Mouse (Mus musculus) erythroblast, embryonic 14.5 days (primary cell): ENCODE data around the gene Aar2. TPM values are rescaled to one million over a fixed set of nuclear protein-coding genes. Genes with fewer than 3 reads are reported as not detected.

ENCODE experiments used
- H3K27me3 ChIP-seq: 2 replicates; pipeline ENCODE4 v1.6.1; 2012; ENCODE audit warnings: inconsistent platforms; ENCODE audit not compliant: control insufficient read depth
- H3K36me3 ChIP-seq: 2 replicates; pipeline ENCODE4 v1.6.1; 2012; ENCODE audit warnings: mild to moderate bottlenecking, inconsistent platforms; ENCODE audit not compliant: control insufficient read depth
- H3K4me1 ChIP-seq: 2 replicates; pipeline ENCODE4 v1.6.1; 2012; ENCODE audit warnings: inconsistent platforms; ENCODE audit not compliant: control insufficient read depth
- H3K4me3 ChIP-seq: replicated peaks from 2 replicates; pipeline ENCODE3; 2012; ENCODE audit warnings: moderate library complexity, mild to moderate bottlenecking, inconsistent platforms
- H3K9me3 ChIP-seq: 2 replicates; pipeline ENCODE4 v1.6.1; 2012; ENCODE audit warnings: low read length, inconsistent platforms, mixed read lengths; ENCODE audit not compliant: control insufficient read depth
- GATA1 ChIP-seq: IDR thresholded peaks from 2 replicates; pipeline ENCODE4 v1.6.1; 2012; ENCODE audit warnings: low read length, inconsistent platforms, mixed read lengths
- TAL1 ChIP-seq: IDR thresholded peaks from 3 replicates; pipeline ENCODE4 v1.6.1; 2012; ENCODE audit warnings: low read length, inconsistent platforms, mixed read lengths
- polyA plus RNA-seq: library from polyadenylated mRNA; stranded (reverse); fragments of >175 nt; gene quantifications from 2 replicates; pipeline ENCODE4 v1.2.3, GENCODE M21; 2012

The Aar2 gene
- polyA plus RNA-seq, 1 experiment = 0.68 TPM

DNA sequence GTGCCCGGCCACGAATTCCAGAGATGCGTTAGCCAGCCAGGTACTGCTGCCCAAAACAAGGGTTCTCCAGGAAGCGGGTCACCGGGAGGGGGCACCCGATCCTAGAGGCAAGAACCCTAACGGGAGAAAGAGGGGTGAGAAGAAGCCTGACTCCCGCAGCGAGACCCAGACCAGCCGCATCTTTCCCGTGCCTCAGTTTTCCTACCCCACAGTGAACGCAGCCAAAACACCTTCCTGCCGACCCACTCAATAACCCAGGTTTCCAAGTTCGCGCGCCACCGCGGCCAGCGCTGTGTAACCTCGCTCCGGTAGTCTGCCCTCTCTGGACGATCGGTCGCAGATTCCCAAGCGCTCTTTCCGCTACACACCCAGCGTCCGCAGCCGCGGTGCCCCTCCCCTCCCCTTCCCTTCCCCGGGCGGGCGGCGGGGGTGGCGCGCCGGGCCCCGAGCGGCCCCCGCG lies 65.7 kb downstream of the Aar2 start:
- no peaks in the 10 kb centered on the region for H3K4me1 ChIP-seq
- no peak for TF ChIP-seq GATA1
- no peak for TF ChIP-seq TAL1
- no peaks in the 10 kb centered on the region for H3K36me3 ChIP-seq
- H3K9me3 ChIP-seq = no peaks in the 10 kb centered on the region
- no peak overlapping the region for H3K4me3 ChIP-seq
- peaks cover 79% of the 10 kb centered on the region for H3K27me3 ChIP-seq

GRCm38 (mm10) chr2:156613541-156614257 lies 66.3 kb downstream of the Aar2 start, which contains the start of gene Dlgap4:
TSS of gene Dlgap4 (plus strand) at chr2:156613705.
- Histone ChIP-seq H3K9me3 (no peaks in the 10 kb centered on the region), H3K4me1 (no peaks in the 10 kb centered on the region), H3K27me3 (peaks cover 79% of the 10 kb centered on the region), H3K4me3 (peak within 1 kb of the TSS; percentile 14), H3K36me3 (no peaks in the 10 kb centered on the region)
- TF ChIP-seq TAL1 (no peak), GATA1 (no peak)

GRCm38 (mm10) chr2:156614258-156614556 lies 66.8 kb downstream of the Aar2 start:
- Histone ChIP-seq H3K4me1 (no peaks in the 10 kb centered on the region), H3K27me3 (peaks cover 78% of the 10 kb centered on the region), H3K9me3 (no peaks in the 10 kb centered on the region), H3K4me3 (no peak overlapping the region), H3K36me3 (no peaks in the 10 kb centered on the region)
- TF ChIP-seq GATA1 (no peak), TAL1 (no peak)

GRCm38 (mm10) chr2:156614661-156615654 lies 67.6 kb downstream of the Aar2 start:
- Histone ChIP-seq H3K9me3 (no peaks in the 10 kb centered on the region), H3K4me3 (no peak overlapping the region), H3K36me3 (no peaks in the 10 kb centered on the region), H3K4me1 (no peaks in the 10 kb centered on the region), H3K27me3 (peaks cover 72% of the 10 kb centered on the region)
- TF ChIP-seq TAL1 (no peak), GATA1 (no peak)

GRCm38 (mm10) chr2:156616513-156616912 lies 69.1 kb downstream of the Aar2 start:
- Histone ChIP-seq H3K4me3 (no peak overlapping the region), H3K36me3 (no peaks in the 10 kb centered on the region), H3K4me1 (no peaks in the 10 kb centered on the region), H3K9me3 (no peaks in the 10 kb centered on the region), H3K27me3 (peaks cover 60% of the 10 kb centered on the region)
- no peak for TF ChIP-seq TAL1
- no peak for TF ChIP-seq GATA1

- Histone ChIP-seq H3K27me3 (peaks cover 50% of the 10 kb centered on the region), H3K4me1 (no peaks in the 10 kb centered on the region), H3K4me3 (no peak overlapping the region), H3K9me3 (no peaks in the 10 kb centered on the region), H3K36me3 (no peaks in the 10 kb centered on the region)
- TF ChIP-seq GATA1 (no peak), TAL1 (no peak)
Observed at GRCm38 (mm10) chr2:156617536-156617935, 70.2 kb downstream of the Aar2 start.

Other genes starting within 250 kb of the Aar2 start
- not detected in 2 replicates for gene Cnbd2, start 235.3 kb upstream of the Aar2 start, polyA plus RNA-seq
- gene Scand1, start 234.9 kb upstream of the Aar2 start, polyA plus RNA-seq = 85.2 and 101 TPM in 2 replicates
- 0.31 and 0.39 TPM in 2 replicates for gene Epb41l1, start 126.7 kb upstream of the Aar2 start, polyA plus RNA-seq
- gene Dlgap4, start 66.1 kb downstream of the Aar2 start, polyA plus RNA-seq = 1.3 and 2.2 TPM in 2 replicates
- 0.10 and 0.13 TPM in 2 replicates for gene Myl9, start 227.8 kb downstream of the Aar2 start, polyA plus RNA-seq